Mouse (Mus musculus): ENCODE measurements at regions not wholly inside any gene's neighbourhood (a gene's known extent, or its start where the extent isn't known, plus 50 kb on each side); places are given as distances from the start of the nearest gene placed in this dataset.

- TF ChIP-seq CTCF (IDR thresholded peaks at IDR 0.05; ENCODE audit: extremely low read depth, insufficient read length, insufficient replicate concordance, low read depth, low read length), result no peak
- TF ChIP-seq POLR2A (IDR thresholded peaks at IDR 0.05; ENCODE audit: low read depth, low read length), result no peak
These were observed 136.5 kb downstream of the Zfp36l2 start for GRCm38 (mm10) chr17:84051212-84051611.

Data from small intestine, adult 2 months (tissue).